Mouse (Mus musculus): Measurements from ENCODE around the gene Chn1. TPM values are rescaled to one million over a fixed set of nuclear protein-coding genes. Genes with fewer than 3 reads are reported as not detected.
"Not testable (repeated sequence)": the region's sequence is repeated elsewhere in the genome, so short reads cannot be mapped to it uniquely, and the experiment has no call there.

Chn1 gene
- 87.9 and 94.9 TPM in 2 replicates for polyA plus RNA-seq (2015; fragmentation: Nextera tagmentation; extraction: Ambion mirVana)

GRCm38 (mm10) chr2:73774786-73775682 is at the start of gene Chn1:
Chn1 (minus strand) TSS chr2:73775346.
- ATAC-seq (replicated peaks): peak; percentile 95
- WGBS: under 1% methylated on average over 103 of the region's 131 CpGs
- peak within 1 kb of the TSS; percentile 96 for H3K27ac ChIP-seq (replicated peaks)
- H3K27me3 ChIP-seq: no peaks in the 10 kb centered on the region
- no peaks in the 10 kb centered on the region for H3K36me3 ChIP-seq
- H3K4me3 ChIP-seq: peak within 1 kb of the TSS; percentile 97
- H3K9me3 ChIP-seq: no peaks in the 10 kb centered on the region
- H3K9ac ChIP-seq (replicated peaks): peak within 1 kb of the TSS; percentile 82
- H3K4me2 ChIP-seq (replicated peaks): peak within 1 kb of the TSS; percentile 53
- H3K4me1 ChIP-seq: peaks cover 53% of the 10 kb centered on the region

DNA sequence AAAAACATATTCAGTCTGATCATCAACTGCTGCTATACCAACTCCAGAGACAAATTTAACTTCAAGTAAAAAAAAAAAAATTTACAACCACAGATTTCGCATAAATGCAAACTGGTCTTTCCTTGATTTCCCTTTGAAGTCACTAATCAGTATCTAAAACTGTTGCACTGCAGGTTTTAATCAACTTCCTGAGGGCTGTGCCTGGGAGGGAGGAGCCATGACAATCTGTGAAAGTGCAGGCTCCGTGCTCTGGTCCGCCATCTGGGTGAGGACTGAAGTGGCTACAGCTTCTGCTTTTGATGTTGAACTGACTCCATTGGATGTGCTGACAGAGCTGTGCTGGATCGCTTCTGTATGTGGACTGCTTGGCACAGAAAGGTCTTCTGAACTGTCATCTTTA is 43.6 kb upstream of the Chn1 start:
- H3K4me2 ChIP-seq (replicated peaks): no peak overlapping the region
- H3K9me3 ChIP-seq: no peaks in the 10 kb centered on the region
- ATAC-seq (replicated peaks): no peak
- H3K27ac ChIP-seq (replicated peaks): no peak overlapping the region
- H3K27me3 ChIP-seq: no peaks in the 10 kb centered on the region
- H3K36me3 ChIP-seq: peaks cover 24% of the 10 kb centered on the region
- no peaks in the 10 kb centered on the region for H3K4me1 ChIP-seq
- no peak overlapping the region for H3K9ac ChIP-seq (replicated peaks)
- 69% methylated on average over 4 of the region's 4 CpGs for WGBS
- H3K4me3 ChIP-seq: no peak overlapping the region

DNA sequence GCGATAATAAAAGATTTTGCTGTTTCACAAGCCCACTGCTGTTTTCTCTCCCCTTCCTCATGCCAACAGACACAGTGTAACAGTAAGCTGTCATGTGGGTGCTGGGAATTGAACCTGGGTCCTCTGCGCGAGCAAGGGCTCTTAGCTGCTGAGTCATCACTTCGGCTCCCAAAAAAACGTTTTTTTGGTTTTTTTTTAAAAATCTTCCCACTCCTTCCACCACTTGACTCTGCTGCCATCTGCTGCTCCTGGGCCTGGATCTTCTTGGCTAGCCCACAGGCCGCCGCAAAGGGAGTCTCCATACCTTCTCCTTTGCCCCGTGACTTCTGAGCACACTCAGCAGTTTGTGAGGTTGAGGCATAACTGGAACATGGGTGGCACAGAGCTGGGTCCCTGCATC is 32.5 kb upstream of the Chn1 start:
- Histone ChIP-seq H3K4me3 (no peak overlapping the region), H3K27me3 (no peaks in the 10 kb centered on the region), H3K4me2 (replicated peaks) (no peak overlapping the region), H3K9me3 (no peaks in the 10 kb centered on the region), H3K4me1 (no peaks in the 10 kb centered on the region), H3K9ac (replicated peaks) (no peak overlapping the region), H3K36me3 (no peaks in the 10 kb centered on the region), H3K27ac (replicated peaks) (no peak overlapping the region)
- no peak for ATAC-seq (replicated peaks)
- WGBS: 86% methylated on average over 8 of the region's 8 CpGs

DNA sequence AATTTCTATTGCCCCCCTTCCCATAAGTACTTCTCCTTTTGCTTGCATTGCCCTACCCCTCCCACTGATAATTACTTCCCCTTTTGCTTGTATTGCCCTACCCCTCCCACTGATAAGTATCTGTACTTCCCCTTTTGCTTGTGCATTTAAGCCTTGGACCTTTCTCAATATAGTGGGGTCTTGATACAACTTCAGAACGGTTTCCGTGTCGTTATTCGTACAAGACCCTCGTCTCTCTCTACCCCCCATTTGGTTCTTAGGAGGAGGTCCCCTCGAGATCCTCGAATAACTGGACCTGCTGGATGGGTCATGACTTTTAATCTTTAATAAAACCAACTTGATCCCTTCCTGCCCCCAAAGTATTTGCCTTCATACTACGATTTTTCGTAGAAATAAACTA is 25.0 kb upstream of the Chn1 start:
- H3K9ac ChIP-seq (replicated peaks); H3K9me3 ChIP-seq; H3K36me3 ChIP-seq; ATAC-seq (replicated peaks); H3K4me3 ChIP-seq; H3K27ac ChIP-seq (replicated peaks); H3K4me1 ChIP-seq; H3K4me2 ChIP-seq (replicated peaks); H3K27me3 ChIP-seq: not testable (repeated sequence)
- WGBS: 92% methylated on average over 9 of the region's 9 CpGs

DNA sequence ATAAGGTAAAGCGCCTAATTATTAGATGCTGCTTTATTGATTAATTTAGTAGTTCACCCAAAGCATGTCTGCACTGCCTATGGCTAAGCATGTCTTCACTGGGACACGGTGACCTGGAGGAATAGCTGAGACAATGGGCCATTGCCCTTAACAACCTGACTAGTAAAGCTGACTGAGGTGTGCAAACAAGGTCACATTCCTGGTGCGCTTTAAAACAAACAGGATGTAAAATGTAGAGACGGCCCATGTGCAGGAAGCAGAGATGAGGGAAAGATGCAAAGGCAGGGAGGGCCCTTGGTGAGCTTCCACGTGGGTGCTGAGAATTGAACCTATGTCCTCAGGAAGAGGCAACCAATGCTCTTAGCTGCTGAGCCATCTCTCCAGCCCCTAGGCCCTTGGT is 23.6 kb upstream of the Chn1 start:
- Histone ChIP-seq H3K27ac (replicated peaks) (no peak overlapping the region), H3K9me3 (no peaks in the 10 kb centered on the region), H3K4me1 (no peaks in the 10 kb centered on the region), H3K27me3 (no peaks in the 10 kb centered on the region), H3K4me2 (replicated peaks) (no peak overlapping the region), H3K36me3 (no peaks in the 10 kb centered on the region), H3K4me3 (no peak overlapping the region), H3K9ac (replicated peaks) (no peak overlapping the region)
- WGBS: 82% methylated on average over 5 of the region's 5 CpGs
- no peak for ATAC-seq (replicated peaks)

DNA sequence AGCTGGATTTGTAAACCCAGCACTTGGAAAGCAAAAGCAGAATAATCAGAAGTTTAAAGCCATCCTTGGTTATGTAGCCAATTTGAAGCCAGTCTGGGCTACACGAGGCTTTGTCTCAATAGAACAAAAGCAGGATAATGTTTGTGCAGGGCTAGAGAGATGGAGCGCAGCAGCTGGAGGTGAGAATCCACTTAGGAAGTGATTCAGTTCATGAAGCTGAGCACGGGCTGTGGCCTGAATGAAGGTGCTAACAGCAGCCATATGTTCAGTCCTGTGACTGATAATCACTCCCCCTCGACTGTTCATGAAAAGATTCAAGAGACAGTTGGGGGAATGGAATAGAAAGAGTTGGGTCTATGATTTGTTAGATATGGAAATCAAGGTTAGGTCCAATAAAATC is 23.0 kb upstream of the Chn1 start:
- H3K27me3 ChIP-seq: no peaks in the 10 kb centered on the region
- H3K36me3 ChIP-seq: no peaks in the 10 kb centered on the region
- no peak overlapping the region for H3K27ac ChIP-seq (replicated peaks)
- H3K4me3 ChIP-seq: no peak overlapping the region
- no peak overlapping the region for H3K9ac ChIP-seq (replicated peaks)
- H3K4me2 ChIP-seq (replicated peaks): no peak overlapping the region
- 0 out of 2 replicates have a peak, but pooled peaks have one; percentile 19 for ATAC-seq (replicated peaks)
- 19% methylated on average over 4 of the region's 4 CpGs for WGBS
- H3K9me3 ChIP-seq: no peaks in the 10 kb centered on the region
- H3K4me1 ChIP-seq: no peaks in the 10 kb centered on the region

GRCm38 (mm10) chr2:73791846-73792630 is 16.9 kb upstream of the Chn1 start:
- 62% methylated on average over 19 of the region's 19 CpGs for WGBS
- no peaks in the 10 kb centered on the region for H3K27me3 ChIP-seq
- H3K4me2 ChIP-seq (replicated peaks): no peak overlapping the region

GRCm38 (mm10) chr2:73790332-73790731 is 15.2 kb upstream of the Chn1 start:
- peak; percentile 74 for ATAC-seq (replicated peaks)
- Histone ChIP-seq H3K9me3 (no peaks in the 10 kb centered on the region), H3K4me2 (replicated peaks) (no peak overlapping the region), H3K4me3 (no peak overlapping the region), H3K27ac (replicated peaks) (0 out of 2 replicates have a peak overlapping the region, but pooled peaks have one; percentile 20), H3K36me3 (no peaks in the 10 kb centered on the region), H3K4me1 (peaks cover 5% of the 10 kb centered on the region), H3K9ac (replicated peaks) (no peak overlapping the region), H3K27me3 (no peaks in the 10 kb centered on the region)
- WGBS: 27% methylated on average over 2 of the region's 2 CpGs

More at GRCm38 (mm10) chr2:73791846-73792630, 16.9 kb upstream of the Chn1 start:
- Histone ChIP-seq H3K9me3 (no peaks in the 10 kb centered on the region), H3K27ac (replicated peaks) (no peak overlapping the region), H3K4me3 (no peak overlapping the region), H3K9ac (replicated peaks) (no peak overlapping the region), H3K36me3 (no peaks in the 10 kb centered on the region), H3K4me1 (peaks cover 5% of the 10 kb centered on the region)
- ATAC-seq (replicated peaks): no peak

GRCm38 (mm10) chr2:73788395-73788794 is 13.2 kb upstream of the Chn1 start:
- no peaks in the 10 kb centered on the region for H3K27me3 ChIP-seq
- H3K4me3 ChIP-seq: no peak overlapping the region
- H3K27ac ChIP-seq (replicated peaks): no peak overlapping the region
- 85% methylated on average over 6 of the region's 6 CpGs for WGBS
- H3K9me3 ChIP-seq: no peaks in the 10 kb centered on the region
- no peak overlapping the region for H3K4me2 ChIP-seq (replicated peaks)
- no peak overlapping the region for H3K9ac ChIP-seq (replicated peaks)
- peaks cover 5% of the 10 kb centered on the region for H3K4me1 ChIP-seq
- ATAC-seq (replicated peaks): no peak
- no peaks in the 10 kb centered on the region for H3K36me3 ChIP-seq

- no peak overlapping the region for H3K9ac ChIP-seq (replicated peaks)
- H3K4me1 ChIP-seq: peaks cover 51% of the 10 kb centered on the region
- H3K27ac ChIP-seq (replicated peaks): no peak overlapping the region
- no peak for ATAC-seq (replicated peaks)
- WGBS: 36% methylated on average over 9 of the region's 9 CpGs
- no peak overlapping the region for H3K4me3 ChIP-seq
- no peaks in the 10 kb centered on the region for H3K27me3 ChIP-seq
- no peak overlapping the region for H3K4me2 ChIP-seq (replicated peaks)
- no peaks in the 10 kb centered on the region for H3K36me3 ChIP-seq
- no peaks in the 10 kb centered on the region for H3K9me3 ChIP-seq
Observed at GRCm38 (mm10) chr2:73782371-73782905, 7.3 kb upstream of the Chn1 start.

GRCm38 (mm10) chr2:73780321-73781010 is 5.3 kb upstream of the Chn1 start:
- peak overlapping the region; percentile 25 for H3K4me2 ChIP-seq (replicated peaks)
- no peaks in the 10 kb centered on the region for H3K27me3 ChIP-seq
- H3K4me1 ChIP-seq: peaks cover 57% of the 10 kb centered on the region
- ATAC-seq (replicated peaks): no peak
- H3K9ac ChIP-seq (replicated peaks): no peak overlapping the region
- 49% methylated on average over 14 of the region's 14 CpGs for WGBS
- H3K27ac ChIP-seq (replicated peaks): peak overlapping the region; percentile 71
- no peaks in the 10 kb centered on the region for H3K36me3 ChIP-seq
- H3K4me3 ChIP-seq: no peak overlapping the region
- no peaks in the 10 kb centered on the region for H3K9me3 ChIP-seq

Measured in forebrain, embryonic 15.5 days (tissue).